Mouse (Mus musculus): ENCODE data around the gene Atf6b. TPM values are rescaled to one million over a fixed set of nuclear protein-coding genes. Genes with fewer than 3 reads are reported as not detected.

Atf6b gene
- polyA plus RNA-seq, 1 experiment from 2014 or later, result 99.6 TPM

DNA sequence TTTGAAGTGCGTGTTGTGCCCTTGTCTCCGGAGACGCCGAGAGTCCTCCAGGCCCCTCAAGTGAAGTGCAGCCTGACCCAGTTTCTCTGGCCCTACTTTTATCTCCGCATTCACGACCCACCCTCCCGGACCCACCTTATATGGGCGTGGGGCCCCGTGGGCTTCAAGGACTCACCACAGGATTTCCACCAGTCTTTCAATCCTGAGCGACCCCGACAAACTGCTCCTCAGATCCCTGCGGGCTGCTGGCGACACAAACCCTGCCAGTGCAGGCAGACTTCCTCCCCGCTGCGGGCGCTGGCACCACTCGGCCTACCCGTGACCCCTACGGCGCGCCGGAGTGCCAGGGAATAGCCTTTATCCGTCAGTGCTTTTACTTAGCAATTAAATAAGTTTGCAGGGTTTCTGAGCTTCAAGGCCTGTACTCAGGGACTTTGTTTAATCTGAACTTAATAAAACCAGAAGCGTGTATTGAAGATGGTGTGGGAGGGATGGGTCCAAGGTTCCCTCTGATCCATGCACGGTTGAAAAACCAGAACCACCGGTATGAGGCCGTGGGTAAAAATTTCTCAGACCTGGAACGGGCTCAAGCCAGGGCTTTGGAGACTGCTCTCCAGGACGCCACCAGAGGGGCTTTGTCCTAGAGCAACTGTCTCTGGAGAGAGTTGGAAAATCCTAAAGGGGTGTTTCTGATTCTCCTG is 18.9 kb upstream of the Atf6b start, which contains the start of gene Ppt2:
TSS of gene Ppt2 (minus strand) at position 568 of the 701 bp plus-strand sequence.
- WGBS, result 4% methylated on average over 29 of the region's 29 CpGs
- Histone ChIP-seq H3K4me2 (replicated peaks) (peak within 1 kb of the TSS; percentile 94), H3K4me3 (peak within 1 kb of the TSS; percentile 79), H3K9me3 (no peaks in the 10 kb centered on the region), H3K9ac (peak within 1 kb of the TSS; percentile 77), H3K27ac (peak within 1 kb of the TSS; percentile 95), H3K4me1 (peaks cover 56% of the 10 kb centered on the region), H3K36me3 (peaks cover 18% of the 10 kb centered on the region), H3K27me3 (peaks cover 47% of the 10 kb centered on the region)
- ATAC-seq (ENCODE audit: low FRiP score, low read depth), result no peak

DNA sequence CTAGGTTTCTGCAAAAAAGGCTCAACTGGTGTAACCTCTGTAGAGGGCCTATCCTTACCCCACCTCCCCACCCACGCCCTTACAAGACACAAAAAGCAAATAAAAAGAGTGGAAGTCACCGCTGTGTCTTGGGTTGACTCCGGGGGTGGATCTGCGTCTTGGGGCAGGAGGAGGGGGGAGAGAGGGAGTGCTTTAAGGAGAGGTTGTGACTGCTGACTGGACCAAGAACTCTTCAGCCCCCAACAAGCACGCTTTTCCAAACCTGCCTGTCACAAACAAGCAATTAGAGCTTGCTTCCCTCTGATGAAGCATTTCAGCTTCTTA is 18.3 kb upstream of the Atf6b start:
- no peak for ATAC-seq (ENCODE audit: low FRiP score, low read depth)
- Histone ChIP-seq H3K4me1 (peaks cover 56% of the 10 kb centered on the region), H3K4me3 (peak overlapping the region; percentile 79), H3K9me3 (no peaks in the 10 kb centered on the region), H3K36me3 (peaks cover 13% of the 10 kb centered on the region; the same call in 1 of the 2 replicates), H3K9ac (peak overlapping the region; percentile 77), H3K4me2 (replicated peaks) (peak overlapping the region; percentile 94), H3K27ac (peak overlapping the region; percentile 95; the same call in 1 of the 2 replicates), H3K27me3 (peaks cover 52% of the 10 kb centered on the region)
- WGBS, result 31% methylated on average over 5 of the region's 5 CpGs

DNA sequence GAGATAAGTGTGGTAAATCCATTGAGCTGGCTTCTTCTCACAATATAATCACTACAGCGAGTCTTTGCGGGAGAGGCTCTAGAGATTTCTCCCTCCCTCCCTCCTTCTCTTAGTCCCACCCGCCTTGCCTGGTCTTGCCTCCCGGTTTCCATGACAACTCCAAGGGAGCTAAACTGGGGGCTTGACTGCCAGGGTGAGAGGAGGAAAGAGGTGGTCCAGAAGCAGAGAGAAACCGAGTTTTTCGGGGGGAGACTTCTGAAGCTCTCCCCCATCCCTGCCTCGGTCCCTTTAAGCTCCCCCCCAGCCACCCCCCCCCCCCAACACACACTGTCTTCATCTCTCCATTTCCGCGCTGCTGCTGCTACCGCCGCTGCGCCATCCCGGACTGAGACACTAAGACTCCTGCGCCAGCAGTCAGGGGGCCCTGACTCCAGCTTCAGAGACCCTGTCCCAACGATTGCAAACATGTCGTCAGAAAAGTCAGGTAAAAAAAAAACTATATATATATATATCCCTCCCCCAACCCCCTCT is 17.7 kb upstream of the Atf6b start, which contains the start of gene Prrt1:
TSS of gene Prrt1 (plus strand) at position 313 of the 531 bp plus-strand sequence.
- peaks cover 9% of the 10 kb centered on the region; the same call in 1 of the 2 replicates for H3K36me3 ChIP-seq
- H3K4me3 ChIP-seq, result peak within 1 kb of the TSS; percentile 79
- H3K4me1 ChIP-seq, result peaks cover 56% of the 10 kb centered on the region
- peak within 1 kb of the TSS; percentile 95; the same call in 1 of the 2 replicates for H3K27ac ChIP-seq
- peak within 1 kb of the TSS; percentile 77 for H3K9ac ChIP-seq
- H3K4me2 ChIP-seq (replicated peaks), result peak within 1 kb of the TSS; percentile 94
- H3K27me3 ChIP-seq, result peaks cover 58% of the 10 kb centered on the region
- ATAC-seq (ENCODE audit: low FRiP score, low read depth), result no peak
- H3K9me3 ChIP-seq, result no peaks in the 10 kb centered on the region
- WGBS, result 2% methylated on average over 13 of the region's 16 CpGs

DNA sequence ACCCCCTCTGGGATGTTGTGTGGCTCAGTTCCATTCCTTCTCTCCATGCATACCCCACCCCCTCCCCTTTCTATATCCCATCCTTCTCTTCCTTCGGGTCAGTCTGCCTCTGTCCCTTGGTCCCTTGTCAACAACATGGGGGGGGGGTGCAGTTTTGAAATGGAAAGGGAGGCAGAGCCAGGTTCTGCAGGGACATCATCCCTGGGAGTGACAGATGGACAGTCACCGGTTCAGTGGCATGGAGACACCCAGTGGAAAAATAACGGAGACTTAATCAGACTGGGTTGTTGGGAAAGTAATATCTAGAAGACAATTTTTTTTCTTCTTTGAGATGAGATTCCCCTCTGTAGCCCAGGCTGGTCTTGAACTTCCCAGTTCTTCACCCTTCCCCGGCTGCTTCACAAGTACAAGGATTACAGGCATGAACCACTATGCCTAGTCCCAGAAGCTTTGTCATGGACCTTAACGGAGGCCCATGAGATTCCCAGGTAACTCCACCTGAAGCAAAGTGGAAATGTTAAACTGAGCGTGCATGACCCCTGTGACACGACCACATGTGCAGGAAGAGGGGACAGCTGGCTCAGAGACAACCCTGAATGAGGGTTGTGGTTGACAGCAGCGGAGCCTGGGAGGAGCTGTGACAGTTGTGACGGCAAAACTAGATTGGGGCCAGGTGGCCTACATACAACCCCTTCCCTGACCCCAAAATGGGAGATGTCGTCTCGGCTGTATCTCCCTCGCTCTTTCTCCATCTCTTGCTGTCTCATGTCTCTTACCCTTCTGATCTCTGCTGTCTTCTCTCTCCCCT is 16.9 kb upstream of the Atf6b start:
- peaks cover 56% of the 10 kb centered on the region for H3K4me1 ChIP-seq
- peaks cover 58% of the 10 kb centered on the region for H3K27me3 ChIP-seq

DNA sequence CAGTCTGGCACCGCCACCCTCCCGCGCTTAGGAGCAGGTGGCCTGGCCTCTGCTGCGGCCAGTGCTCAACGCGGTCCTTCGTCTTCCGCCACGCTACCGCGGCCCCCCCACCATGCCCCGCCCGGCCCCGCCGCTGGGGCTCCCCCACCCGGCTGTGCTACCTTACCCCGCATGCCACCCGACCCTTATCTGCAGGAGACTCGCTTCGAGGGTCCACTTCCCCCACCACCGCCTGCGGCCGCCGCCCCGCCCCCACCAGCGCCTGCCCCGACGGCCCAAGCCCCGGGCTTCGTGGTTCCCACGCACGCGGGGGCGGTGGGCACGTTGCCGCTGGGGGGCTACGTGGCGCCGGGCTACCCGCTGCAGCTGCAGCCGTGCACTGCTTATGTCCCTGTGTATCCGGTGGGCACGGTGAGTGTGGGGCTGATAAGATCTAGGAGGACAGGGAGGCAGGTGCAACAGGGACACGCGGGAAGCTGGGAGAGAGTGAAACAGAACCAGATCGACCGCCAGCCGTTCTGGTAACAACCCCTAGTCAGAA is 16.1 kb upstream of the Atf6b start:
- no peak for ATAC-seq (ENCODE audit: low FRiP score, low read depth)
- H3K27me3 ChIP-seq, result peaks cover 58% of the 10 kb centered on the region
- H3K27ac ChIP-seq, result no peak overlapping the region
- H3K36me3 ChIP-seq, result no peaks in the 10 kb centered on the region
- no peaks in the 10 kb centered on the region for H3K9me3 ChIP-seq
- H3K4me2 ChIP-seq (replicated peaks), result peak overlapping the region; percentile 57
- 1% methylated on average over 47 of the region's 48 CpGs for WGBS
- H3K4me1 ChIP-seq, result peaks cover 53% of the 10 kb centered on the region
- peak overlapping the region; percentile 39; the same call in 1 of the 2 replicates for H3K9ac ChIP-seq
- peak overlapping the region; percentile 44 for H3K4me3 ChIP-seq

More for the DNA sequence above, 16.9 kb upstream of the Atf6b start:
- WGBS, result 17% methylated on average over 12 of the region's 12 CpGs
- H3K9me3 ChIP-seq, result no peaks in the 10 kb centered on the region
- no peak for ATAC-seq (ENCODE audit: low FRiP score, low read depth)
- H3K27ac ChIP-seq, result no peak overlapping the region
- H3K9ac ChIP-seq, result 0 out of 2 replicates have a peak overlapping the region, but pooled peaks have one; percentile 39
- H3K4me2 ChIP-seq (replicated peaks), result peak overlapping the region; percentile 94
- peak overlapping the region; percentile 79 for H3K4me3 ChIP-seq
- peaks cover 8% of the 10 kb centered on the region; the same call in 1 of the 2 replicates for H3K36me3 ChIP-seq

DNA sequence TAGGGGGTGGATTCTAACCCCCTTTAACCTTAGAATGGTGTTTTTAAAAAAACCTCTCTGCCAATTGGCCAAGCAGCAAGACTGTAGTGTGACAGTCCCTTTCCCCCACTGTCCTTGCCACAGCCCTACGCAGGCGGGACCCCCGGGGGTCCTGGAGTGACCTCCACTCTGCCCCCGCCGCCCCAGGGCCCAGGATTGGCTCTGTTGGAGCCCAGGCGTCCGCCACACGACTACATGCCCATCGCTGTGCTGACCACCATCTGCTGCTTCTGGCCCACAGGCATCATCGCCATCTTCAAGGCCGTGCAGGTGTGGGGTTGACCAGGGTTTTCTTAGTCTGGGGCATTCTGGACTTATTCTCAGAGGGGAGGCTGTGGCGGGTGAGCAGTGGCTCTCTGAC is 15.3 kb upstream of the Atf6b start:
- Histone ChIP-seq H3K27ac (no peak overlapping the region), H3K4me1 (peaks cover 45% of the 10 kb centered on the region), H3K9me3 (no peaks in the 10 kb centered on the region), H3K9ac (peak overlapping the region; percentile 53), H3K27me3 (peaks cover 61% of the 10 kb centered on the region), H3K4me2 (replicated peaks) (peak overlapping the region; percentile 79), H3K36me3 (no peaks in the 10 kb centered on the region), H3K4me3 (peak overlapping the region; percentile 44)
- ATAC-seq (ENCODE audit: low FRiP score, low read depth), result no peak
- 8% methylated on average over 12 of the region's 12 CpGs for WGBS

DNA sequence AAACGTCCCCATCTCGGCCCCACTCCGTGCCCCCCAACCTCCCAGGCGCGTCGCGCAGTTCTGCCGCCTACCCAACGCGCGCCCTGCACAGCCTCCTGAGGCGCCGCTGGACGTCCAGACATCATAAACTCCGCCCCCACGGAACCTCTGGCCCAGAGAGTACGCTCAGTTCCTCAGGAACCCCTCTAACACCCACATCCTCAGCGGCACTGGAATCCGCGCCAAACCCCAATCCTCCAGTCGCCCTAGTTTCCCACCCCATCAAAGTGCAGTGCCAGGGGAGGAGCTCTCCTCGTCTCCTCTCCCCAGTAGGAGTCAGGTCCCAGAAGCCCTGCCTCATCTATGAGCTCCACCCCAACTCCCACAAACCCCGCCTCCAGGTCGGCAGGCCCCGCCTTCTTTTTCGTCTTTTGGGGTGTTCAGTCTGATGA is 14.7 kb upstream of the Atf6b start:
- peak; percentile 29; the same call in 1 of the 2 replicates for ATAC-seq (ENCODE audit: low FRiP score, low read depth)
- Histone ChIP-seq H3K36me3 (no peaks in the 10 kb centered on the region), H3K27ac (no peak overlapping the region), H3K4me3 (peak overlapping the region; percentile 44), H3K4me1 (peaks cover 44% of the 10 kb centered on the region), H3K4me2 (replicated peaks) (peak overlapping the region; percentile 79), H3K9ac (peak overlapping the region; percentile 53), H3K9me3 (no peaks in the 10 kb centered on the region), H3K27me3 (peaks cover 65% of the 10 kb centered on the region)
- WGBS, result 1% methylated on average over 26 of the region's 26 CpGs

DNA sequence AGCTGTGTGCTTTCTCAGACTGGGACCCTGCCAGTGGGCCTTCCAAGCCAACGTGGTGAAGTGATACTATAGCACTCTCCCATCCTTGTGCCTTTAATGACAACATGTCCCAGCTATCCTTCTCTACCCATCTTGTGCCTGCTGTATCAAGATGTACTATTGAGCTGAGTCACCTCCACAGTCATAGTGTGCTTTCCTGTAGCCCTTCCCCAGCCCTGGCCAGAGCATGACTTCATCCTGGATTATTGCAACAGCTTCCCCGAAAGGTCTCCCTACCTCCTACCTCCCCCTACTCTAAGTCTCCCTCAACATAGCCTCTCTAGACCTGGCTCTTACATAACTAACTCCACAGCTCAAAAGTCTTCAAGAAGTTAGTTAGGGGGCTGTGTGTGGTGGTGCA is 11.3 kb upstream of the Atf6b start:
- H3K4me3 ChIP-seq, result no peak overlapping the region
- WGBS, result 66% methylated on average over 2 of the region's 2 CpGs
- no peak overlapping the region for H3K4me2 ChIP-seq (replicated peaks)
- no peak overlapping the region for H3K27ac ChIP-seq
- no peaks in the 10 kb centered on the region for H3K36me3 ChIP-seq
- H3K4me1 ChIP-seq, result peaks cover 26% of the 10 kb centered on the region
- H3K9me3 ChIP-seq, result no peaks in the 10 kb centered on the region
- ATAC-seq (ENCODE audit: low FRiP score, low read depth), result no peak
- peaks cover 42% of the 10 kb centered on the region for H3K27me3 ChIP-seq
- H3K9ac ChIP-seq, result no peak overlapping the region

DNA sequence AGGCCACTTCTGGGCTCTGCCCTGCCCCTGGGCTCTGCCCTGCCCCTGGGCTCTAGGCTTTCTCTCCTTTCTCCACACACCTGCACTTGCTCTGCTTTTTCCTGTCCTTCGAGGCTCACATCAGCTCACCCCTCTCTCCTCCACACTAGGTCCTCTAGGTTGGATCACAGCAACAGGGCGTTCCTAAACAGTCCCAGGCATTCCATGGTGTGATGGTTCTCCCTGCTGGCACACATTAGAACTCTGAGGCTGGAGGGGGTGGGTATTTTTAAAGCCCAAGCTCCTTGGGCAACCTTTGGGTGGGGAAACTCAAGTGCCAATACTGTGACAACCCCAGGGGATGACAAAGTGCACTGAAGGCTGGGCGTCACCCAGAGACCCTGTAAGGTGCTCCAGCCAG is 9.5 kb upstream of the Atf6b start:
- no peak overlapping the region for H3K4me2 ChIP-seq (replicated peaks)
- H3K27ac ChIP-seq, result no peak overlapping the region
- peaks cover 25% of the 10 kb centered on the region for H3K27me3 ChIP-seq
- no peak for ATAC-seq (ENCODE audit: low FRiP score, low read depth)
- no peaks in the 10 kb centered on the region for H3K36me3 ChIP-seq
- no peak overlapping the region for H3K4me3 ChIP-seq
- no peaks in the 10 kb centered on the region for H3K9me3 ChIP-seq
- WGBS, result 58% methylated on average over 3 of the region's 3 CpGs
- no peak overlapping the region for H3K9ac ChIP-seq
- H3K4me1 ChIP-seq, result peaks cover 17% of the 10 kb centered on the region

DNA sequence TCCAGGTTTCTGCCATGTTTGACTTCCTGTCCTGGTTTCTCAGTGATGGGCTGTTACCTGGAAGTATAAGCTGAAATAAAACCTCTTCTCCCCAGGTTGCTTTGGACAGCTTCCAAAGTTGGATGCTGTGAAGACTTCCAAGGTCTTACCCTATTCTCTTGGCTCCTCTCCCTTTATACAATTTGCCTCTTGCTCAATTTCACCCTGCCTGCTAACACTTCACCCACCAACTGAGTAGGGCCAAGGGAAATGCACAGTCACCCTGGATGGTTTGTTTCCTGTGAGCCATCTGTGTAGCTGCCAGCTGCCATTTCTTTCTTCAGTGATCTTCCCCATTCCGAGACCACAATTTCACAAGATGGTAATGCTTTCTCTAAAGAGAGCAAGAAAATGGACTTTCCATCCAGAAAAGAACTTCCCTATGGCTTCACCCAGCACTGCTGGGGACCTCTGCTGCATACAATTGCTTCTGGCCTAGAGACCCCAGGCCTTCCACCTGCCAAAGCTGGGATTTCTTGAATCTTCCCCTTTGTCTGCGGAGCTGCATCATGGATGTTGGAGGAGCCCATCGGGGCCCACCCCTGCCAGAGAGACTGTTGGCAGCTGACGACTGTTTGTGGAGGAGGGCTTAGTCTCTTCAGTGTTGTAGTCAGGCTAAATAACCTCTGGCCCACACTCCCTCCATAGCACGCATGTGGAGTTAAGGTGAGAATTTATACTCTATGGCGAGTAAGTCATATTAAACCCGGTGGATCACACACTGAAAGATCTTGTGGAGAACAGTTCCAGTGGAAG is 7.3 kb upstream of the Atf6b start:
- Histone ChIP-seq H3K9me3 (no peaks in the 10 kb centered on the region), H3K36me3 (no peaks in the 10 kb centered on the region), H3K9ac (no peak overlapping the region), H3K27ac (no peak overlapping the region), H3K4me2 (replicated peaks) (no peak overlapping the region), H3K27me3 (peaks cover 7% of the 10 kb centered on the region; the same call in 1 of the 2 replicates), H3K4me1 (peaks cover 15% of the 10 kb centered on the region), H3K4me3 (no peak overlapping the region)
- 75% methylated on average over 7 of the region's 7 CpGs for WGBS
- no peak for ATAC-seq (ENCODE audit: low FRiP score, low read depth)

Data from limb, embryonic 13.5 days (tissue).